Mouse (Mus musculus): ENCODE measurements around the gene Sacm1l.
A peak's percentile ranks its signal among the peaks of the same experiment; 100 is the strongest.

Gene Sacm1l

DNA sequence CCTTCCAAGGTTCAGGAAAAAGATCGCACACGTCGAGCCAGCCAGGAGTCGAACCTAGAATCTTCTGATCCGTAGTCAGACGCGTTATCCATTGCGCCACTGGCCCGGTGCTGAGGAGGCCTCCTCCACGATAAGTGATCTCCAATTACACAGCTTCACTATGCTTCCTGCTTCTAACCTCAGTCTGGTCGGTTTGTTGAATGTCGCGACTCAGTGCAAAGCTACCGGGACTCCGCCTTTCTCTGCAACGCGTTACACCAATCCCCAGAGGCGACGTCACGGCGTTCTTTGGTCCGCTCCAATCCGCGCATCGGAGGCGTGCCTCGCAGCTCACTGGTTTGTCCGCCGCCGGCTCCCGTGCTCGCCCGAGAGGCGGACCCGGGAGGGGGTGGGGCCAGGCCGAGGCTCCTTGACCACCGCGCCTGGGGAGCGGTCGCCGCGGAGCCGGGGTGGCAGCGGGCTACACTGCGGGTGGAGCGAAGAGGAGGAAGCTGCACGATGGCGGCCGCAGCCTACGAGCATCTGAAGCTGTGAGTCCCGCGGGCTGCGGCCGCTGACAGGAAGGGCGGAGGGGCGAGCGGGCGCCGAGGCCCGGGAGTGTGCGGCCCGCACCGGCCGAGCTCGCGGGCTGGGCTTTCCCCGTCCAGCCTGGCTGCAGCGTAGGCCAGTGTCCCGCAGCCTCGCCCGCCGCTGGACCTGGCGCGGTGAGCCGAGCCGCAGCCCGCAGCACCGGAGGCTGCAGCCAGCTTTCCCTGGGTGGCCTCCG lies at the start of gene Sacm1l:
TSS of gene Sacm1l (plus strand) at position 368 of the 766 bp plus-strand sequence.
- DNase-seq (ENCODE audit: low read depth, low spot score), result peak; percentile 99

DNA sequence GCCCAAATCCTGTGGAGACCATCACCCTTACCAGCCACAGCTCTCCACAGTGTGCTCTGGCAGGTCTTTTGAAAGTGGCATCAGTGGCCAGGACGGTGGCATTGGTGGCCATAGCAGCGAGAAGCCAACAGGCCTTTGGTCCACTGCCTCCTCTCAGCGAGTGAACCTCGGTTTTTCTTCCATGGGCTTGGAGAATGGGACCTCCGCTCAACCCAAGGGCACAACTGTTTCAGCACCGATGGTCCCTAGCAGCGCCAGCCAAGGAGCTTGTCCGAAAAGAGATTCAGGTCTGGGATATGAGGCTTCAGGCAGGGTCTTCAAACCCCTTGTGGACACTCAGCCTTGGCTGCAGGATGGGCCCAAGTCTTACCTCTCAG lies 49.7 kb upstream of the Sacm1l start:
- DNase-seq (ENCODE audit: low read depth, low spot score), result no peak

DNA sequence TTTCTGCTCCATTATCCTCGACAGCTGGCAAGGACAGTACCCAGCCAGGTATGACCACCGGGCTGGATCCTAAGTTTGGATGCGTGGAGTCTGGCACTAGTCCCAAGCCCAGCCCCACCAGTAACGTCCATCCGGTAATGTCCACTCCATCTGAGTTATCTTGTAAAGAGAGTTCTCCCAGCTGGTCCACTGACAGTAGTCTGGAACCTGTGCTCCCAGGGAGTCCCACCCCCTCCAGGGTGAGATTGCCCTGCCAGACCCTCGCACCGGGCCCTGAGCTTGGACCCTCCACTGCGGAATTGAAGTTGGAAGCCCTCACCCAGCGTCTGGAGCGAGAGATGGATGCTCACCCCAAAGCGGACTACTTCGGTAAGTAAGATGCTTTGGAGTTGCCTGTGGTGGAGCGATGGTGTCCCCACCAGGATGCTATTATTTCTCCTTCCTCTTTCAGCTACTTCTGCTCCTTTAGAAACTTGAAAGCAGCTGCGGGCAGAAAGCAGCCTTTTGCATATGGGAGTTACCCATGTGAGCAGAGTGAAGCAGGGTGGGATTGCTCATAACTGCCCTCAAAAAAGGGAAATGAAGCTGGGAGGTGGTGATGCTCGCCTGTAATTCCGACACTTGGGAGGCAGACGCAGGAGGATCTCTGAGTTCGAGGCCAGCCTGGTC lies 49.2 kb upstream of the Sacm1l start:
- no peak for DNase-seq (ENCODE audit: low read depth, low spot score)

DNA sequence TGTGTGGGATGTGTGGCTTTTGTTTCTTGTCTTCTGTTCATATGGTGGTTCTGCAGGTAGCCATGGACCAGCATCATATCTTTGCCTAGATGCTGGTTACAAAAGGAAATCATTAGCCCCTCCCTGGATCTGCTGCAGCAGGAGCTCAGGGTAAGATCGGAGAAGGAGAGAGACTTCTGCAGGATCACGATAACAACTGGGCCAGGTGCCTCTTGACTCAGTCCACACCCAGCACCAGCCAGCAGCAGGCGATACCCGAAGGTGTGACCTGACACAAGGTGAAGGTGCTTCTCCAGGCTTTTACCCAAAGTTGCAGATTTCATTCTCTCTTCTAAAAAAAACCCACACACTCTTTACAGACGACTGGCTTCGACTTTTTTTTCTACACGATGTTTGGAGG lies 48.4 kb upstream of the Sacm1l start:
- DNase-seq (ENCODE audit: low read depth, low spot score), result no peak

DNA sequence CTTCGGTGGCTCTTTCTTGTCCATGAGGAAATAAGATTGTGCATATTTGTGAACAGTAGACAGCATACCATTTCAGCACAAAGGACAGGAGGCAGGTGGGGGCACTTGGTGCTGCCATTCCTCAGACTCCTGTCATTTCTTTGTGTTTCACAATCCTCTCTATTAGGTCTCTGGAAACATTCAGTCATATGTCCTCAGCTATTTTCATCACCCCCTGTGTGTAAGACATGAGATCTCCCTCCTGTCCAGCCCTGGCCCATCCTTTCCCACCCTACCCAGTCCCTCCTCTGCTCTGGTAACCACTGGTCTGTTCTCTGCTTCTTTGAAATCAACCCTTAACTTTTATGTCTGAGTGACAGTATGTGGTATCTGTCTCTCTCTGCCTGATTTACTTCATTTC lies 46.0 kb upstream of the Sacm1l start:
- DNase-seq (ENCODE audit: low read depth, low spot score), result no peak

DNA sequence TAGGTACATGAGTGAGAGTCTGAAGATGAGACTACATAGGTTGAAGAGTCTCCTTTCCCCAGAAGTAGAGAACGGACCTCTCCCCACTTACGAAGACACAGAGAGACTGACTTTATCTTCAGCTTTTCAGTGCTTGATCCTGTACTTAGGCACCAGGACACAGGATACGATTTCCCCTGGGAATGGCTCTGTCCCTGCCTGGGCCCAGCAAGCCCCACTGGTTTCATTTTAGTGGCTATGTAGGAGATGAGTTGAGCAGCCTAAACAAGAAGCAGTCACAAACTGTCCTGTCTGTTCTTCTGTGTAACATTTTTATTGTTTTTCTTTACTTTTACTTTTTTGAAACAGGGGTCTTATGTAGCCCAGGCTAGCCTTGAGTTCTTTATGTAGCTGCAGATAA lies 44.7 kb upstream of the Sacm1l start:
- no peak for DNase-seq (ENCODE audit: low read depth, low spot score)

DNA sequence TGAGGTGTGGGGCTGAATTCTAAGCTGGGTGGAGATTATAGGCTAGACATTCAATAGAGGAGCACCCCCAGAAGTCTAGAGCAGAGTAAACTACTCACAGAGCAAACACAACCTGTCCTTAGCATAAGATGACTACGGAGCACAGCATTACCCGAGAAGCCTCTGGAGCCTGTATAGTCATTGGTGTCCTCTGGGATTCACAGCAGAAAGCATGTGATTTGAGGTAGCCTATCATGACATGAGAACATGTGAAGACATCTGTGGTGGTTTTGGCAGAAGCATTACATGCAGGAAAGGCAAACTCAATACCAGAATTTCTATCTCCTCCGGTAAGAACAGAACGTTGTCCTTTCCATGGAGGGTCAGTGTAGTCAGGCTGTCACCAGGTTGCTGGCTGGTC lies 44.0 kb upstream of the Sacm1l start:
- DNase-seq (ENCODE audit: low read depth, low spot score), result no peak

DNA sequence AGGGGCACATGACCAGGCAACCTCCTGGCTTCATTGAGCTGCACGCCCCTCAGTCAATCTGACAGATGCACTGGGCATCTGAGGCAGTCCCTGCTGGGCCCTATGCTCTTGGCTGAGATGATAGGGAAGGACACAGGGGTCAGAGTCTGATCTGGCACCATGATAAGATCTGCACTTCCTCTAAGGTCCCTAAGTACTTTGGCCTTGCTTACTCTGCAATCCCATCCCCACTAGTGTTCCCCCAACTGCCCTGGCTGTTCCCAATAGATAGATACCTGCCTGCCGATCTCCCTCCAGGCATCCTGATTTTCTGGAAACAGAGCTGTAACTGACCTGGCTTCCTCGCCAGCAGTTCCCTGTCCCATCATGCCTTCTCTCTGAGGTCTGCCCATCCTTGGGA lies 42.9 kb upstream of the Sacm1l start:
- no peak for DNase-seq (ENCODE audit: low read depth, low spot score)

DNA sequence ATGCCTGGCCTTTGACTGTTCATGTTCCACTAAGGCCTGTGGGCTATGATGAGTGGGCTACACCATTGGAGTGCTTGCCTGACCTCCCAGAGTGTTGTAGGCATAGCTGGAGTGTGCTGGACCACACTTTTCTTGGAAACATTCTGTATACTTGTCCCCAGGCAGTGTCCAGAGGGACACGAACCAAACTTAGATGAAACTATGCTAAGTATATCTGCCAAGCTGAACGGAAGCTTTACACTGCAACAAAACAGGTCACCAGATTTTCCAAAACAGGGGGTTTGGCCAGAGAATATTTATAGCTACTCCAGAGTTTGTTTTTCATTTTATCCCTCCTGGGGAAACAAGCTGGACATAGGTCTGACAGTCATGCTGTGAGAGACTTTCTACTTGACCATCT lies 40.5 kb upstream of the Sacm1l start:
- DNase-seq (ENCODE audit: low read depth, low spot score), result no peak

DNA sequence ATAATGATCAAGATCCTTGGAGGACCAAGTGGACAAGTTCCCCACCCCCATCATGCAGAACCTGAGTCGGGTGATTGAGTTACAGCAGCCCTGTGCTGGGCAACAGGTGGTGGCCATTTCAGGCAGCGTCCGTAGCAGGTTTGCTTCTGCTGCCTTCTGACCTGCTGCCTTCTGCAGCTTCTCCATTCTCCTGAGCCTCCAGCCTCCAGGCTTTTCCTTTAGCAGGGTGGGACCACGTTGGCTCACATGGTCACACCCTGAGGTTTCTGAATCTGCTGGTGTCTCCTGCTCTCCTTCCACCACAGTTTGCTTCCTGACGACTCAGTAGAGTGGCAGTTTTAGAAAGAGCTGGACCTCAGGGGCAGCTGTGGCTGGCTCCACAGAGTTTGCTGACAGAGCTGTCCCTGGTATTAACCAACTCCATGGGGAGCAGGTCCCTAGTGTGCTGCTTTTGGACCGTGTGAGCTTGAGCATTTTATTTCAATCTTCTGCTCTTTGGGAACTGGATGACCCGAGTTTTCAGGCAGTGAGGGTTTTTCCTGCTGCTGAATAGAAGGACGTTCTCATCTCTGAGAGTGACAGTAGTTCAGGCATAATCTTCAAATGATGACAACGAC lies 39.7 kb upstream of the Sacm1l start:
- no peak for DNase-seq (ENCODE audit: low read depth, low spot score)

DNA sequence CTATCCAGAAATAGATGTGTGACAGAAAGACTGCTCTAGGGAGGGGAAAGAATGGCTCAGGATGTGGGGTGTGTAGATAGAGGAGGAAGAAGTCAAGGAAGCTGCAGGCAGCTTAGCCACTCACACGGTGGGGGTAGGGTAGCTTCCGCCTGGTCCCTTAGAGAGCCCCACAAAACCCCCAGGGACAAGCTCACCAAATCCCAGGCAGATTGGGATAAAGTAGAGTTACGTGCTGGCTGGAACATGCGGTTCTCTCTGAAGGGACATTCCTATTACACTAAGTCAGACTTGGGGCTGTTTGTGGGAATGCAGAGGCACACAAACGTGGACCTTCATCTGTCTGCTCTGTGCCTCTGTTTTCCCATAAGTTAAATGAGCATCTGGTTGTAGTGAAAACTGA lies 38.6 kb upstream of the Sacm1l start:
- DNase-seq (ENCODE audit: low read depth, low spot score), result no peak

DNA sequence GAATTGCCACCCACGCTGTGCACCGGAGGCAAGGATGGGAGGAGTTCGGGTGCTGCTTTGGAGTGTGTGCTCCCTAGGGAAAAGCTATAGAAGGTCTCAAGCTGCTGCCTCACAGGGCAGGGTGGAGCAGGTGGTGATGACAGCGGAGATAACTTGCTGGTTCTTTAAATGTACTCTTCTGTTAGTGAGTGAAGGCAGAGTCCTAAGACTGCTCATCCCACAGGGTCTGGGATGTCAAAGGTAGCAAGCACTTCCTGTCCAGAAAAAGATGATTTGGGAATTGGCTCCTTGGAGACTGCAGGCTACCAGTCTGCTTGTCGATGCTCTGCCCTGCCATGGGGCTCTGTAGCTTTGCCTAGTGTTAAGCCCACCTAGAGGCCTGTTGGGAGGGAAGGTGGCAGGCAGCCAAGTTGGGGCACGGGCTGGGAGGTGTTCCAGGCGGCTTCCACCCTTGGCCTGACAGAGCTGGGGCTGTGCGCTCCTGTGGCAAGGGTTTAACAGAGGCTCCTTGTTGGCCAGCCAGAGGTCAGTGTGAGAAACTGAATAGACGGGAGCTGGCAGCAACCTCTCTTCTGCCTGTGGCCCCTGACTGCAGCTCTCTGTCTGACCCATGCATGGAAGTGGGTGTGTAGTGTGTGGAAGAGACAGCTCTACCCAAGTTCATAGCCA lies 37.5 kb upstream of the Sacm1l start:
- DNase-seq (ENCODE audit: low read depth, low spot score), result no peak

DNA sequence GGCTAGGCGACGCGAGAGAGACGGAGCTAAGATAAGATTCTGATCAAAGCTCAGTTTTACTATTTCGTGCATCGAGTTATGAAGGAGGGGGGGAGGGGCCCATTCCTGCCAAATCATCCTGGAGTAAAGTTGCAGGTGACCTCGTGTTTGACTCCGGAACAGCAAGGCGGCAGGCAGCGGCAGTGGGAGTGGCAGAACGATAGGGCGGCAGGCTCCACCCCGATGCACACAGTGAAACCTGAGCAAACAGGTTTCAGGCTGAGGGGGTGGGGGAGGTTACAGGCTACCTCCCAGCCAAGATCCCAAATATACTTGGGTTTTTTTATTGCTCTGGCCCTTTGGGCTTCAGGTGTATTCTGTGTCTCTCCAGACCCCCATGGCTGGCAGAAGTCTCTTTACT lies 32.9 kb upstream of the Sacm1l start:
- peak; percentile 45 for DNase-seq (ENCODE audit: low read depth, low spot score)

DNA sequence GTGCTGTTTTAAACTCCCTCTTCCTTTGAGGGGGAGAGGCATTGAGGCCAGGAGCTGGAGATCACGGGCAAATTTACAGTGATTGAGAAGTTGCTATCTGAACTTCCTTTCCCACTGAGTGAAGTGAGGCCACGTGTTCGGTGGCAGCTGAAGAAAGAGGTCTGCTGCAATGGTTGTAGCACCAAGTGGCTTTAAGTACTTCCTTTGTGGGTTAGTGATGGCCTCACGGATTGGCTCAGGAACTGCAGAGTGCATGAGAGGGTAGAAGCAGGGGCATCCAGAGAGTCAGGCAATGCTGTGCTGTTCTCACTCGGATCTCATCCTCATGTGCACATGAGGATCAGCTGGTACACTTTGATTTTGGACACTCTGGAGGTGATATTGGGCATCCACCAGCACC lies 31.7 kb upstream of the Sacm1l start:
- no peak for DNase-seq (ENCODE audit: low read depth, low spot score)

DNA sequence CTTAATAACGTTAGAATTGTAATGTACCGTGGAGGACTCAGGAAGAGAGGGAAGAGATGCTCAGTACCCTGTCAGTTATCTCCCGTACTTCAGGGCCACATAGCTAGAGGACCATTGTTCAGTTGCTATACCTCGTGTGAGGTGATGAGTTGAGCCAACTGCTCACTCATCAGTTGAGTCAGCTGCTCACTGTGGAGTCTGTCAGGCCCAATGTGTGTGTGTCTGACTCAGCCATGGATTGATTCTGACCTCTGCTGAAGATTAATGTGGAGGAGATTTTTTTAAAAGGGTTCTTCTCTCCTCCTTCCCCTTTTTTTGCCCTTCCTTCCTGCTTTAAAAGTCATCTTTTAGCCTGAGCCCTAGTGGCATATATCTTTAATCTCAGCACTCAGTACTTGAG lies 29.1 kb upstream of the Sacm1l start:
- DNase-seq (ENCODE audit: low read depth, low spot score), result no peak

DNA sequence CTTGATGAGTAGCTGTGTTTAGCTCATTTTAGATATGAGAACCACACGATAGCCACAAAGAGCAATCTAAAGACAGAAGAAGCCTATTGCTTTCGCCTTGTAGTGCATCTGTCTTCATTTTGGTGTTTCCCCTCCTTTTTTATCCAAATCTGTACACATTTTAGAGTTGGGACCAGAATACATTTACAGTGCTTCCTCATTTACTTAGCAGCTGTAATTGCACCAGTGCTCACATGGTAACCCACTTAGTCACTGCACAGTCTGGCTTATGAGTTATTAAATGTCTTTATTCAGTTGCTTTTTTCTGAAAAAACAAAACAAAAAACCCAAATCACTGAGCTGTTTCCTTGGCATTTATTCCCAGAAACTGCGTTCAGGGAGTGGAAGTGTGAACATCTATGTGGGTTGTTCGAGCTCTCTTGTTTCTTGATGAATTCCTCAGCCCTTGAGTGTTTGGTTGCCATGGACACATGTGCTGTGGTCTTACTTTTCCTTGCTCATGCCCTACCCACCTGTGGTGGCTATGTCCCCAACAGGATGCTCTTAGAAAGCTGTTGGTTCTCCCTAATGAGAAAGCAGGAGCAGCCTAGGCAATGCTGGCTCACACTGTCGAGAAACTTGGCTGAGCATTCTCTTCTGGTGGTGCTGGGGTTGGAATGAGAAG lies 26.3 kb upstream of the Sacm1l start:
- no peak for DNase-seq (ENCODE audit: low read depth, low spot score)

DNA sequence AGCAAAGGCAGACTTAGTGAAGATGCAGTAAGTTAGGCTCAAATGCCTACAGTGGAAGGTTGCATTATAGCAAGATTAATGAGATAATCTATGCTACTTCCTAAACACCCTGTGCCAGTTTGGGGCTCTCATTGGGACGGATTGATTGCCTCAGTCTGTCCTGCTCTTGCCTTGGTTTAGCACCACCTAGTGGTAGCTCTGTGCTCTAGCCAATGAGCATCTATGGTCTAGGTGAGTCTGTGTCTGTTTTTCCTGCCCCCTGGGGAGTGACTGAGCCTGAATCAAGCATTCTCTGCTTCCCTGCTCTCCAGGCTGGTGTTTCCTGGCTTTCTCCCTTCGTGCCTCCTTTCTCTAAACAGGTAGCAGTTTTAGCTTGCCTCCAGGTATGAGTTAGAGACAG lies 25.2 kb upstream of the Sacm1l start:
- DNase-seq (ENCODE audit: low read depth, low spot score), result peak; percentile 84

DNA sequence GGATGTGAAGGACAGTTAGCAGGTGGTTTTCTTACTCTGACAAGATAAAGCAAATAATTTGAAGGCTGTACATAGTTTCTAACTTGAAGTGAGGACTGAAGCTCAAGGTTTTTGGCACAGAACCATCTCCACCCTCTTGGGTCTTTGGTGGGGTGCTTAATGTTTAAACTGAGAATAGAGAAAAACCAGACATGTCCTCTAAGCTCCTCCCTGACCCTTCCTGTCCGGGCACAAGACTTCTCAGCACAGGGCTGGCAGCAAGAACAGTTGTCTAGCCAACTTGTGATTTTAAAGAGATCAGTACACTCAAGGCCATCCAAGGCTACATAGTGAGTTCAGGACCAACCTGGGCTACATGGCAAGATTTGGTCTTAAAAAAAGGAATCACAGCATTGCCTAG lies 24.0 kb upstream of the Sacm1l start:
- no peak for DNase-seq (ENCODE audit: low read depth, low spot score)

DNA sequence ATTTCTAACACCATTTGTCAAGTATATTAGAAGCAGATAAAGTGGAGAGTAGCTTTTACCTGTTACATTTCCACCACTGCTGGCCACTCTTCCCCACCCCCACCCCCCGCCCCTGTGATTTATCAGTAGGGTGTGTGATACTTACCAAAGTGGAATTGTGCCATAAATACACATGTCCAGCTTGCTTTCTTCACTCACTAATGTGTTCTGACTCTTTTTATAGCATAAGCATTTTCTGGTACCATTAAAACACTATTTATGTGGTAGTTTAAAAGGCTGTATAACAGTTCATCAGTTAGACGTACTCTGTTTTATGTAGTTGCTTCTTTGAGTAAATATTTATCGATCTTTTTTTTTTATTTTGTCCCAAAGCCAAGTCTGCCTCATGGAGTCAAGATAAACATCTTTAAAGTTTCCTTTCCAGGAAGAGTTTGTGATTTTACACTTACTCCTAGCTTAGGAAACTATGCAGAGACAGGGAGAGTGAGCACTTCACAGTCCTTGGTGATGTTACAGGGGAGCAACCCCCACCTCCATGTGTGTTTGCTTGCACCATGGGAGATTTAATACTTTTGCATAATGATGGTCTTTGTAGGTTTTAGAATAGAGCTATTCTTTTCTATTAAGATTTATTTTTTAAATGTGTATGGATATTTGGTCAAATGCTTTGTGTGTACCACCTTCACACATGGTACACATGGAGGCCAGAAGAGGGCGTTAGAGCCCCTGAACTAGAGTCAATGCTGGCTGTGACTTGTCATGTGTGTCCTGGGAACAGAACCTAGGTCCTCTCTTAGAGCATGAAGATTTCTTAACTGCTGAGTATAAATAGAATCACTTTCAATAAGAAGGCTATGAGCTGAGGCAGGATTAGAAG lies 23.1 kb upstream of the Sacm1l start:
- DNase-seq (ENCODE audit: low read depth, low spot score), result no peak

DNA sequence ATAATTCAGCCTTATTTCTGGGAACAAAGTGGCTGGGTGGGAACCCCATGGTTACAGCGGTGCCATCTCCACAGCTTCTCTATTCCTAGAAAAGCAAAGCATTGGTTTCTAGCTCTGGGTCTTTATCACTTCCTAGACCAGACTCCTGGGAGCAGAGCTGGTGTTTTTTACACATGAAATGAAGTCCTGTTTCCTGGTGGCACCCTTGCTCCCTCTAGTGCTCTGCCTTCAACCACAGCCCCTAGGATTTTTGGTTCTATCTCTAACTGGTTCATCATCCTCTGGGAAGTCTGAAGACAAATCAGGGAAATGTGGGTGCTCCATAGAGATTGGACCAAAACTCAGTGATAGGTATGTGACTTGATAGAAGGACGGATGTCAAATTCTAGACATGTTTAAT lies 22.2 kb upstream of the Sacm1l start:
- no peak for DNase-seq (ENCODE audit: low read depth, low spot score)

DNA sequence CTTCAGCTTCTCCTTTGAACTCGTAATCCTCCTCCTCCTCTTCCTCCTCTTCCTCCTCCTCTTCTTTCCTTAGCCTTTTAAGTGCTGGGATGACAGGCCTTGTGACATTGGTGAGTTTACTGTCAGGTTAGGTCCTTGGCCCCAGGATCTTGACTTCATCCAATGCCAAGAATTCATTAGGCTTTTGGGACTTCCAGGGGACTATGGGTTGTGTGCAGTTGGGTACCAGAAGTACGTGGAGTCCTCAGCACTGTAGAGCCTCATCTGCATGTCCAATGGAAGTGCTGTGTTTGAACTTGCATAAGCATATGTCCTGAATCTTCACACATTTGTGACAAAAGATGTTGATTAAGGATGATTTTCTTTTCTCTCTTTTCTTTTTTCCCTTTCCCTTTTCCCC lies 20.6 kb upstream of the Sacm1l start:
- no peak for DNase-seq (ENCODE audit: low read depth, low spot score)

Data from ZHBTc4 (cell line).